Mouse (Mus musculus) G1E (cell line): ENCODE results near the gene Xpo6.

Source experiments
- CTCF ChIP-seq: IDR thresholded peaks from 2 replicates; pipeline ENCODE4 v1.5.1; 2012; ENCODE audit warnings: low read depth, low read length, inconsistent platforms, mixed read lengths
- GATA1 ChIP-seq: IDR thresholded peaks from 2 replicates; pipeline ENCODE4 v1.6.1; 2012; ENCODE audit warnings: borderline replicate concordance, low read length, inconsistent platforms, mixed read lengths

DNA sequence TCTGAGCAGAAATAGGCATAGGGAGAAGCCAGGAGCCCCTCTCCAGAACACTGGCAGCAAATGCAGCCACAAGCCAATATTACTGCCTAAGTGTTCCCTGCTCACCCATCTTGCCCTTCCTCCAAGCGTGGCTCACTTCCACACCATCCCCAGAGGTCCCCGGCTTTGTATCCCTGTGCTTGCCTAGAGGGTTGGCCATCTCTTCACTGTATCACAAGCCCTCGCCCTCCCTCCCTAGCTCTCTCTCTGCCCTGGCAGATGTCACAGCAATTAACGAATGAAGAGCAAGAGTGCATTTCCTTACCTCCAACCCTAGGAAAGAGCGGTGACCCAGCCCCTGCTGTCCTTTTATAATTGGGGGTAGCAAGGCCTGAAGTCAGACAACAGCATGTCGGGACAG is 148.4 kb downstream of the Xpo6 start:
- no peak for TF ChIP-seq GATA1
- no peak for TF ChIP-seq CTCF
